Mouse (Mus musculus) spleen, adult 2 months (tissue): ENCODE measurements around the gene Krt13. TPM values are rescaled to one million over a fixed set of nuclear protein-coding genes. Genes with fewer than 3 reads are reported as not detected.

Source experiments
- DNase-seq, 2 experiments: peaks; one replicate each; pipeline versions ENCODE4 v3.0.0 to v3.0.0-alpha.2; 2012 to 2021; ENCODE audit warnings: low spot score in 2 of 2, low read depth in 1 of 2
- H3K27ac ChIP-seq: fragments of 200-500 bp; 2 replicates; pipeline ENCODE4 v1.5.1; 2012; ENCODE audit warnings: low read length, inconsistent platforms; ENCODE audit not compliant: insufficient read depth
- H3K27me3 ChIP-seq: fragments of 200-500 bp; 2 replicates; pipeline ENCODE4 v1.6.1; 2012; ENCODE audit warnings: mild to moderate bottlenecking, moderate library complexity, low read length, inconsistent platforms; ENCODE audit not compliant: control insufficient read depth, insufficient read depth
- H3K36me3 ChIP-seq: fragments of 200-500 bp; 2 replicates; pipeline ENCODE4 v1.6.1; 2012; ENCODE audit warnings: mild to moderate bottlenecking, low read length, inconsistent platforms; ENCODE audit not compliant: control insufficient read depth, insufficient read depth
- H3K4me1 ChIP-seq: fragments of 200-500 bp; 2 replicates; pipeline ENCODE4 v1.6.1; 2011; ENCODE audit warnings: inconsistent platforms; ENCODE audit not compliant: control insufficient read depth, insufficient read depth, insufficient read length
- H3K4me3 ChIP-seq: fragments of 200-500 bp; 2 replicates; pipeline ENCODE4 v1.5.1; 2011; ENCODE audit warnings: mild to moderate bottlenecking, inconsistent platforms; ENCODE audit not compliant: insufficient read depth, insufficient read length; ENCODE audit errors: extremely low read depth
- CTCF ChIP-seq: fragments of 200-500 bp; IDR thresholded peaks from 2 replicates; pipeline ENCODE4 v1.5.1; 2011; ENCODE audit warnings: mild to moderate bottlenecking, inconsistent platforms; ENCODE audit not compliant: insufficient read depth, insufficient read length, insufficient replicate concordance; ENCODE audit errors: extremely low read depth
- POLR2A ChIP-seq: fragments of 200-500 bp; IDR thresholded peaks from 2 replicates; pipeline ENCODE4 v1.6.1; 2011; ENCODE audit warnings: low read depth, low read length, inconsistent platforms
- WGBS: fragments of 180-500 bp; shearing (Covaris S2); methylation state at CpG from one replicate; pipeline ENCODE4 v1.1.7; 2018; 5-methylcytosine and 5-hydroxymethylcytosine counted together
- polyA plus RNA-seq: library from polyadenylated mRNA; depleted of rRNA; stranded (reverse); fragments of >200 nt; gene quantifications from 2 replicates; pipeline ENCODE4 v1.2.3, GENCODE M21; 2012

Krt13 gene
- polyA plus RNA-seq, 1 experiment: 0.08 TPM

- Histone ChIP-seq H3K36me3 (no peaks in the 10 kb centered on the region), H3K27me3 (no peaks in the 10 kb centered on the region), H3K4me1 (no peaks in the 10 kb centered on the region), H3K4me3 (no peak overlapping the region), H3K27ac (no peak overlapping the region)
- 74% methylated on average over 8 of the region's 8 CpGs for WGBS
- DNase-seq: no peak
- TF ChIP-seq POLR2A (no peak), CTCF (no peak)
Observed at GRCm38 (mm10) chr11:100155497-100156255, 34.3 kb upstream of the Krt13 start.

DNA sequence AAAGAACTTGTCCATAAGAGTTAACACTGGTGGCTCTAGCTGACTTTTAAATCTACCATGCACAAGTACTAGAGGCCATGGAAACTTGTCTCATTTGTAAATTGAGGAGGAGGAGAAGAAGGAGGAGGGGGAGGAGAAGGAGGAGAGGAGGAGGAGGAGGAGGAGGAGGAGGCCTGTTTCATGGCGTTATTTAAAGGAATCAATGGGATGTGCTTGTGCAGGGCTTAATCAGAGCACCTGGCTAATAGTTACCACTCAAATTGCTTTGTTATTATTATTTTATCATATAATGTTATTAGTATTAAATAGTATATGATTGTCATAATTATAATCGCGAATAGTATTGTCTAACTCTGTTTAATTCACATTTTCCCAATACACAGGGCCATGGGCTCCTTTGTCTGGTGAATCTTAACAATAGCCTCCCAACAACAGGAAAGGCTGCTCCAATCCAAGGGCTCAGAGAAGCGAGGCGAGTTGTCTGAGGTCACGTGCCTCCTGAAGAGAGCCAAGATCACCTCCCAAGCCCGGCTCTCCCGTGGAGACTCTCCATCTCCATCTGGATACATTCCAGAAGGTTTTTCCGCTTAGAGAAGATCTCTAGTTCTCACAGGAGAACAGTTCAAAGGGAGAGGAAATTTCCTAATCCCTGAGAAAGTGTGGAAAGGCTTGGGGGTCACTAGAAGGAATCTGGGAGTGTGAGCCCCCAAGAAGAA, 27.4 kb upstream of the Krt13 start, which contains the start of gene Krt19:
Gene Krt19 (minus strand): TSS at position 51 of the 716 bp plus-strand sequence.
- DNase-seq: no peak
- Histone ChIP-seq H3K36me3 (no peaks in the 10 kb centered on the region), H3K27ac (no peak within 1 kb of the TSS), H3K4me1 (no peaks in the 10 kb centered on the region), H3K27me3 (peaks cover 6% of the 10 kb centered on the region), H3K4me3 (no peak within 1 kb of the TSS)
- 64% methylated on average over 9 of the region's 9 CpGs for WGBS
- no peak for TF ChIP-seq POLR2A
- TF ChIP-seq CTCF: no peak

DNA sequence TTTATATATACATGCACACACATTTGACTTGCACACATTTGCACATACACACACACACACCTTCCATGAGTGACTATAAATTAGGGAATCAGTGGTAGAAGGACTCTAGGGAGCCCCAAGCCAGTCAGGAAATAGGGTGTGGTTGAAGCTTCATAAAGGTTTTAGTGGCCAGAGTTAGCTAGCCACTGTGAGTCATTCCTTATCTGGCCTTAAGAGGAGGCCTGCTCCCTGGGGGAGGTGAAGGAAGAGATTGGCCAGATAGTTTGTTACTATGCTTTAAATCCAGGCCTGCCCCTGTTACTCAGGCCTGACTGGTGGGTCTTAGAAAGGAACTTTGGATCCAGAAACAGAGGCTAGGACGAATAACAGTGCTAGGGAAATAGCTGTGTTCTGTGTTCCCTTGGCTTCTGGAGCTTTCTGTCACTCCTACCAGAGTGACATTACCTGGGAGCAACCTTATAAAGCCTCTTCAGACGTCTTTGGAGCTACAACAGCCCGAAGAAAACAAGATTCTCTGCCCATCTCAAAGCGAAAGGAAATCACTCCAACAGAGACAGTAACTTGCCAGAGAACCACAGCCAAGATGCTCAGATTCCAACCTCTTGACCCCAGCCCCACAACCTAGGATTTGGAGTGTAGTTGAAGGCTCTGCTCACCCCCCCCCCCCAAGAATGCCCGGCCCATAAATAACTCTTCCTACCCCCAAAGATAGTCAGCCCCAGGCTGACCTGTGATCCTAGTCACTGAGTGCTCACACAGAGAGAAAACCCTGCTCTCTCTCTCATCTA, 26.4 kb upstream of the Krt13 start:
- WGBS: 66% methylated on average over 5 of the region's 5 CpGs
- TF ChIP-seq POLR2A: no peak
- no peak for TF ChIP-seq CTCF
- H3K27ac ChIP-seq: no peak overlapping the region
- no peaks in the 10 kb centered on the region for H3K4me1 ChIP-seq
- H3K27me3 ChIP-seq: peaks cover 6% of the 10 kb centered on the region
- no peak overlapping the region for H3K4me3 ChIP-seq
- no peak for DNase-seq
- no peaks in the 10 kb centered on the region for H3K36me3 ChIP-seq

DNA sequence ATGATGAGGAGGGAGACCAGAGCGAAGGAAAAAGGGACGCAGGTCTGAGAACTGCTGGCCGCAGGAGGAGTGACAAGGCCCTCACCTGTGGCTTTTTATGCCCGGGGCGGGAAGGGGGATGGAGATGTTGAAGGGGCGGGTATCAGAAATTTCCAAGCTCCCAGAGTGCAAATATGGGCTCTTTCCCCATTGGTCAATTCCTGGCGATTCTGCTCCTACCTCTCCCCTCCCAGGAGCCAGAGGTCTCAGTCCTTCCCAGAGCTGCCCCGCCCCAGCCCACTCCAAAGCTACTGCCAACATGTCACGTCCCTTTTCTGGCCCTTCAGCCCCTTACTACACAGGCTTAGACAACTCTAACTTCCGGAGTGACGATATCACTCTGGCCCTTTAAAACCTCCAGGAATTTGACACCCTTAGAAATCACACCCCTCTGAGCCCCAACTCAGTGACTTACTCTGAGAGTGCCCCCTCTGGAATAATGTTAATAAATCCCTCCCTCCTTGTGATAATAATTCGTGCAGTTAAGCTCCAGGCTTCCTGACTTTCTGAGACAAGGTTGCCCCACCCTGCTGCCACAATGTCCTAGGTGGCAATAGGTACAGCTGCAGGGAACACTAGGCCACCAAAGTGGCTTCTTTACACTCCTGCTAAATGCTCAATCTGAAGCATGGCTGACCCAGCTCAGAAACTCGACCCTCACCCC, 24.6 kb upstream of the Krt13 start:
- peaks cover 6% of the 10 kb centered on the region for H3K27me3 ChIP-seq
- DNase-seq: no peak
- no peaks in the 10 kb centered on the region for H3K36me3 ChIP-seq
- no peak overlapping the region for H3K4me3 ChIP-seq
- TF ChIP-seq CTCF (no peak), POLR2A (no peak)
- 13% methylated on average over 13 of the region's 13 CpGs for WGBS
- no peaks in the 10 kb centered on the region for H3K4me1 ChIP-seq
- no peak overlapping the region for H3K27ac ChIP-seq

- DNase-seq: no peak
- no peaks in the 10 kb centered on the region for H3K36me3 ChIP-seq
- H3K27ac ChIP-seq: no peak overlapping the region
- WGBS: 6% methylated on average over 20 of the region's 20 CpGs
- no peaks in the 10 kb centered on the region for H3K4me1 ChIP-seq
- peaks cover 6% of the 10 kb centered on the region for H3K27me3 ChIP-seq
- no peak overlapping the region for H3K4me3 ChIP-seq
- no peak for TF ChIP-seq POLR2A
- TF ChIP-seq CTCF: no peak
Observed at GRCm38 (mm10) chr11:100145104-100145503, 23.7 kb upstream of the Krt13 start.

- no peaks in the 10 kb centered on the region for H3K36me3 ChIP-seq
- WGBS: 88% methylated on average over 21 of the region's 21 CpGs
- TF ChIP-seq CTCF: no peak
- TF ChIP-seq POLR2A: no peak
- H3K27ac ChIP-seq: no peak overlapping the region
- H3K27me3 ChIP-seq: peaks cover 5% of the 10 kb centered on the region
- DNase-seq: no peak
- H3K4me1 ChIP-seq: no peaks in the 10 kb centered on the region
- H3K4me3 ChIP-seq: no peak overlapping the region
Observed at GRCm38 (mm10) chr11:100140966-100141365, 19.6 kb upstream of the Krt13 start.
